Mouse (Mus musculus) limb, embryonic 10.5 days (tissue): Measurements from ENCODE around the gene Fra10ac1. TPM values are rescaled to one million over a fixed set of nuclear protein-coding genes. Genes with fewer than 3 reads are reported as not detected.

Experiments
- DNase-seq: peaks from one replicate; pipeline ENCODE4 v3.0.0-alpha.2; 2017; ENCODE audit warnings: low spot score
- H3K27ac ChIP-seq: fragments of 300-500 bp; sonication (generic); 2 replicates; pipeline ENCODE4 v1.5.1; 2016; ENCODE audit warnings: mild to moderate bottlenecking
- H3K27me3 ChIP-seq: fragments of 300-500 bp; sonication (generic); 2 replicates; pipeline ENCODE4 v1.6.1; 2016; ENCODE audit warnings: low read depth, mild to moderate bottlenecking; ENCODE audit not compliant: poor library complexity, severe bottlenecking
- H3K36me3 ChIP-seq: fragments of 300-500 bp; sonication (generic); 2 replicates; pipeline ENCODE4 v1.6.1; 2016; ENCODE audit warnings: mild to moderate bottlenecking, moderate library complexity
- H3K4me1 ChIP-seq: fragments of 300-500 bp; sonication (generic); 2 replicates; pipeline ENCODE4 v1.6.1; 2016
- H3K4me3 ChIP-seq: fragments of 300-500 bp; sonication (generic); 2 replicates; pipeline ENCODE4 v1.5.1; 2016; ENCODE audit warnings: mild to moderate bottlenecking, moderate library complexity
- H3K9me3 ChIP-seq: fragments of 300-500 bp; sonication (generic); replicated peaks from 2 replicates; pipeline ENCODE4 v1.6.1; 2016; ENCODE audit warnings: mild to moderate bottlenecking
- WGBS: fragments of 180-500 bp; shearing (Covaris S2); methylation state at CpG from one replicate; pipeline ENCODE4 v1.1.7; 2016; 5-methylcytosine and 5-hydroxymethylcytosine counted together
- polyA plus RNA-seq: library from polyadenylated mRNA; unstranded; fragments of >200 nt; fragmentation: Nextera tagmentation; extraction: Ambion mirVana; gene quantifications from 2 replicates; pipeline ENCODE4 v1.2.1, GENCODE M21; 2016

Gene Fra10ac1
- polyA plus RNA-seq, 1 experiment from 2014 or later: 47.6 TPM

DNA sequence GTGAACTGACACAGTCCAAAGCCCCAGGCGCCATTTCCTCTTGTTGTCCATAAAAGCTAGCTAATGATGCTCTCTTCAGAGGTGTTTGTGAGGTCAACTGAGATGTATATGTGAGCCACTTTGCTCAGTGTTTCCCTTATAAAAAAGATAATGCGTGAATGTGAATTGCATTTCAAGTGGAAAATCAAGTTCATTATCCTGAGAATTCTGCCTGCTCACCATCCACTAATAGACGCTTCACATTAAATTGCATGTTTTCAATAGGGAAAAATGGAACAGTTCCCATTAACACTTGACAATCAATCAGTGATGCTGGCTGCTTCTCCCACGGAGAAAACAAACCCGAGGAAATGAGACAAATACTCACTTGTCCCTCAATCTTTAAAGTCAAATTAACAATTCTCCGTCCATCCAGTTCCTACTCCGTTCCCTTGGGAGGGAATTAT, 22.2 kb upstream of the Fra10ac1 start:
- 84% methylated on average over 7 of the region's 7 CpGs for WGBS

DNA sequence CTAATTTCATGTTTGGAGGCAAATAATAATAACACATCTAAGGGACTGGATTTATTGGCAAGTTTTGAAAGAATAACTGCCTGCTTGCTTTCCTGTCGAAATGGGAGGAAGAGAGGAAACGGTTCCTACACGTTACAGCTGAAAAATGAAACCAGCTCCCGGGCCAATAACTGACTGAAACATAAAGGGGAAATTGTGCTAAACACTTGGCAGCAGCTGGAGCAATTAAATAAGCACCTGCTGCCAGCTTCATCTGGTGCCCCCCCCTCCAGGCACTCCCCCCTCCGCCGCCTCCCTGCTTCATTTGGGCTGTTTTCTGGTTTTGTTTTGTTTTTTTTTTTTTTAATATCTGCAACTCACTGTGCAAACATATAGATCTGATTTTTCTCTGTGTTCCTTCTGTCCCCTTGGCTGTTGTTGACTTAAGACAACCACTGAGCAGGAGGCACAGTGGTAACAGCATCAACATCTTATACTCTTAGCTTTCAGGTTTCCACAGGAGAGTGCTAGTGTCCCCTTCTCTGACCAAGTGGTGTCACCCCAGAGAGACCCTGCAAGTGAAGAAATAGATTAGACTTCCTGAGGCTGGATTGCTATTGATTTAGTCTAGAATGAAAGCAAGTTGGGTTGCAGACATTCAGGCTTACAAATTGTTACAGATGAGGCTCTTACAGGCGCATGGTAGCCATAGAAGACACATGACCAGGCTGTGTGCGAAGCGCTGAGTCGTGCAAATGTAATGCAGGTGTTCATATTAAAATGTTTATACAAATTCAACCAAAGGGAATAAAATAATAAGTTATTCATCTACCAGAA, 21.6 kb upstream of the Fra10ac1 start:
- DNase-seq: peak; percentile 41
- Histone ChIP-seq H3K27me3 (no peaks in the 10 kb centered on the region), H3K4me3 (no peak overlapping the region), H3K36me3 (no peaks in the 10 kb centered on the region), H3K4me1 (peaks cover 26% of the 10 kb centered on the region), H3K27ac (peak overlapping the region; percentile 50; the same call in 1 of the 2 replicates), H3K9me3 (no peaks in the 10 kb centered on the region)
- 68% methylated on average over 10 of the region's 10 CpGs for WGBS

More for the DNA sequence above, 22.2 kb upstream of the Fra10ac1 start:
- H3K36me3 ChIP-seq: no peaks in the 10 kb centered on the region
- no peak for DNase-seq
- no peaks in the 10 kb centered on the region for H3K27me3 ChIP-seq
- no peaks in the 10 kb centered on the region for H3K9me3 ChIP-seq
- H3K4me3 ChIP-seq: no peak overlapping the region
- peak overlapping the region; percentile 53; the same call in 1 of the 2 replicates for H3K27ac ChIP-seq
- peaks cover 30% of the 10 kb centered on the region for H3K4me1 ChIP-seq

DNA sequence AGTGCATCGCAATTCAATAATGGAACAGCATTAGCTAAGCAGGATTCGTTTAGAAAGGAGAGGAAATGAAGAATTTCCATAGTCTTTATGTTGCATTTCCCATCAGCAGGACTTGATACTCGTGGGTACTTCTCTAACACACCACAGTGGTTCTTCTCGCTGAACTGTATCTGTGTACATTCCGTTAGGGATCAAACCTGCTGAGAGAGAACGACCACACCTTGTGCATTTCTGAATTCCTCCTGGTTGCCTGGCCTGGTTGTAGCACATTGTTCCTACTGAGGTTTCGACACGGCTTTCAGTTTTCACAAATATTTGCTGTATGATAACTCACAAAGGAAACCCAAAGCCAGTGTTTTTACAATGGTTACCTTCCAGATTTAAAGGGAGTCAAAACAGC, 20.8 kb upstream of the Fra10ac1 start:
- WGBS: 85% methylated on average over 8 of the region's 8 CpGs
- Histone ChIP-seq H3K4me3 (no peak overlapping the region), H3K4me1 (peaks cover 26% of the 10 kb centered on the region), H3K27ac (peak overlapping the region; percentile 50; the same call in 1 of the 2 replicates), H3K27me3 (no peaks in the 10 kb centered on the region), H3K9me3 (no peaks in the 10 kb centered on the region), H3K36me3 (no peaks in the 10 kb centered on the region)
- DNase-seq: no peak

DNA sequence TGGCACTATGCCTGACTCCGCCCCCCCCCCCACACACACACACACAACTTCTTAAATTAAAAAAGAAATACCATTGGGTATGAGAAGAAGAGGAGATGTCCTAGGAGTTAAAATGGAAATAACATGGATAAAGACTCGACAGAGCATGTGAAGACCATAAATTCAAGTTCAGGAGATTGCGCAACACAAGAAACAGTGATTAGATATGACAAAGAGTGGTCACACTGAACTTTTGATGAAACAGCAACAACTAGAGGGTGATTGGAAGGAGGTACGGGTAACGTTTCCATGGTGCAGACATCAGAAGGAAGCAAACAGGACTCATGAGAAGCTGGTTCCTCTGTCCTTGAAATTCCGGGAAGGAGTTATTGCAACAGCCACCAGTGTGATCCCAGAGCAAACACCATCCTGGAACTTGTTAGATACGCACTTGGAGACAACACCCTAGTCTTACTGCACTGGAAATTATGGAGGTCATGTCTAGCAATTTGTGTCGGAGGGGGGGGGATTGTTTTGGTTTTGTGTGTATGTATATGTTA, 18.4 kb upstream of the Fra10ac1 start:
- Histone ChIP-seq H3K9me3 (no peaks in the 10 kb centered on the region), H3K27me3 (no peaks in the 10 kb centered on the region), H3K4me3 (no peak overlapping the region), H3K27ac (no peak overlapping the region), H3K4me1 (peaks cover 38% of the 10 kb centered on the region), H3K36me3 (no peaks in the 10 kb centered on the region)
- WGBS: 92% methylated on average over 8 of the region's 8 CpGs
- DNase-seq: no peak

DNA sequence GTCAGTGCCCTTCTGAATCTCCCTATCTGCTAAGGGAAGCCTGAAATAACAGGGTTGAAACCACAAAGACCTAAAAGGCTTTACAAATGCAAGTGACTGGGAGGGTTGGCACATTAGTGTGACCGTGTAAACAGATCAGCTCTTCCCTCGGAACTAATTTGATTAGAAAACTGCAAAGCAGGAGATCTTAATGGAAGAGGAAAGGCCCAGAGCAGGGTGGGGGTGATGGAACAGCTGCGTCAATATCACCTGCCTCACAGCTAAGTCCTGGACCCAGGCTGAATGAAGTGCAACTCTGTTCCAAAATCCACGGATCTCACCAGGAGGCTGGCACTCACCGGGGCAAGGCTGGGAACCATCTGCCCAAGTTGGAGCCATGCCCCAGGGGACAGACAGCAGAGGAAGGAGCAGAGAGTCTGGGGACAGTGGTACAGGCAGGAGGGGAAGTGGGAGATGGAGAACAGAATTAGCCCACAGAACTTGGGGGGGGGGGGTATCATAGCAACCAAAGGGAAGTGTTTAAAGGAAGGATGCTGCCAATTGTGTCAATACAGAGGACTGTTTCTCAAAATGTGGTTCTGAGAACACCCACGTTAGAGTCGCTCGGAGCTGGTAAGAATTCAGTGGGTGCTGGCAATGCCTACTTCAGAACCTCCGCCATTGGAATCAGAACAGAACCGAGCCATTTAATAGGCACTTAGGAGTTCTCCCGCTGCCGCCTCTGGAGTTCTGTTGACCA, 14.4 kb upstream of the Fra10ac1 start:
- WGBS: 72% methylated on average over 12 of the region's 12 CpGs
- H3K27ac ChIP-seq: peak overlapping the region; percentile 50; the same call in 1 of the 2 replicates
- DNase-seq: peak; percentile 21
- no peak overlapping the region for H3K4me3 ChIP-seq
- peaks cover 15% of the 10 kb centered on the region for H3K4me1 ChIP-seq
- no peaks in the 10 kb centered on the region for H3K36me3 ChIP-seq
- H3K9me3 ChIP-seq: no peaks in the 10 kb centered on the region
- H3K27me3 ChIP-seq: no peaks in the 10 kb centered on the region

DNA sequence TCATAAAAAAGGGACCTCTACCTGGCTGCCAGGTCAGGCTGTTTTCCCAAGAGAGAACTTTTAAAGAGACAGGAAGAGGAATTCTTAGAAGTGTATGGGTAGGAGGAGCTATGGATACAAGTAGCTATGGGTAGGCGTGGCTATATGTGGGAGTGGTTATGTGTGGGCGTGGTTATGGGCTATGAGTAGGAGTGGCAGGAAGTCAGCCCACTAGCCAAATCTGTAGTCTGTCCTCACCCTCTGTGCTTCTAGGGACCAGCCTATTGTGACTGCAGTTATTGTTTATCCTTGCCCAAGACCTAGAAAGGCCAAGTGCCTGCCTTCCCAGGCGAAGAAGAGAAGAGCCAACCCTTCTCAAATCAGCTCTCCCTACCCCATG, 13.9 kb upstream of the Fra10ac1 start:
- Histone ChIP-seq H3K27me3 (no peaks in the 10 kb centered on the region), H3K36me3 (no peaks in the 10 kb centered on the region), H3K9me3 (no peaks in the 10 kb centered on the region), H3K27ac (peak overlapping the region; percentile 50; the same call in 1 of the 2 replicates), H3K4me3 (no peak overlapping the region), H3K4me1 (peaks cover 15% of the 10 kb centered on the region)
- WGBS: 47% methylated on average over 3 of the region's 3 CpGs
- no peak for DNase-seq

DNA sequence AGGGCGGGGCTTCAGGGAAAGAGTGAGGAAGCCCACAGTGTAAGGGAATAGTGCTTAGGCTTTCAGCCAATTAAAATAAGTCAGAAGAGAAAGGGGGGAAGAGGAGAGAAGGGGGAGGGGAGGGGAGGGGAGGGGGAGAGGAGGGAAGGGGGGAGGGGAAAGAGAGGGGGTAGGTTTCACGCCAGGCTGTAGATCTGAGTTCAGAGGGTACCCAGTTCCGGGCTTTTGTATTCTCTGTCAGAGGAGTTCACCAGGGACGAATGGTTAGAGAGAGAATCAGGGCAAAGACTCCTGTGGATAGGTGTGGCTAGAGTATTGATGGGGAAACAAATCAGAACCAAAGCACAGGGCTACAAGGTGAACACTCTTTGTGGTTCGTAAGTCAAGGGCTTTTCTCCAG, 12.6 kb upstream of the Fra10ac1 start:
- H3K9me3 ChIP-seq: no peaks in the 10 kb centered on the region
- H3K4me3 ChIP-seq: no peak overlapping the region
- no peak for DNase-seq
- H3K36me3 ChIP-seq: no peaks in the 10 kb centered on the region
- H3K27me3 ChIP-seq: no peaks in the 10 kb centered on the region
- peaks cover 19% of the 10 kb centered on the region for H3K4me1 ChIP-seq
- WGBS: 81% methylated on average over 5 of the region's 5 CpGs
- peak overlapping the region; percentile 42; the same call in 1 of the 2 replicates for H3K27ac ChIP-seq

DNA sequence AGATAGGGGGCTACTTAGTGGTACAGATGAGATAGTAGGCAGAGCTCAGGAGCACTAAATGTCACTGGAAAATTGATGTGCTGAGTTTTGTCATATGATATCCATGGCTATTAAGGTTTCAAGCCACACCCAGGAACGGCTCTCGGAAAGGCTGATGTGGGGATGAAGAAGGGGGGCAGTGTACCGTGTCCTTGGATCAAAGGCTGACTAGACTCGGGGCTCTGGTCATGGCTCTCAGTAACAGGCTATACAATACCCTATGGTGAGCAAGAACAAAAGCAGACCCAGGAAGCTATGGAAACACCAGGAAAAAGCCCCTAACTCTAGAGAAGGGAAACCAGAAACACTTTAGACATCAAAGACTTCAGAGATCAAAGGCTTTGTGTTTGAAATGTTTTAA, 8.6 kb upstream of the Fra10ac1 start:
- H3K4me3 ChIP-seq: no peak overlapping the region
- WGBS: 4% methylated on average over 4 of the region's 4 CpGs
- no peaks in the 10 kb centered on the region for H3K9me3 ChIP-seq
- H3K27ac ChIP-seq: no peak overlapping the region
- H3K4me1 ChIP-seq: peaks cover 8% of the 10 kb centered on the region
- no peaks in the 10 kb centered on the region for H3K27me3 ChIP-seq
- DNase-seq: no peak
- no peaks in the 10 kb centered on the region for H3K36me3 ChIP-seq

DNA sequence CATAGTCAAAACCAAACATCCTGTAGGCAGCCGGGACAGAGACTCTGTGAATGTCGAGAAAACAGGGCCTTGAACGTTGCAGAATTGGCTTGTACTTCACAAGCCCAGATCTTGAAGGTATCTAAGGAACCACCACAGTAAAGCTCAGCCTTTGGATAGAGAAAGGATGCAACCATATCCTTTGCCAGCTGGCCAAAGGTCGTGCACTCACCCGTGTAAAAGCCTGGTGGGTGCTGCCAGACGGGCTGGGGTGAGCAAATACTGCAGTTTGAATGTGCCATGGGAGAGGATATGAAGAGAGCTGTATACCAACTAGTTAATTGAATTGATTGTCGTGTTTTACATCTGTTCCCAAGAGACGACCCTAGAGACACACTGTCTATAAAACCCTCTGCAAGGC, 8.1 kb upstream of the Fra10ac1 start:
- Histone ChIP-seq H3K27me3 (no peaks in the 10 kb centered on the region), H3K4me3 (no peak overlapping the region), H3K9me3 (no peaks in the 10 kb centered on the region), H3K27ac (no peak overlapping the region), H3K4me1 (peaks cover 4% of the 10 kb centered on the region), H3K36me3 (no peaks in the 10 kb centered on the region)
- 38% methylated on average over 8 of the region's 8 CpGs for WGBS
- DNase-seq: no peak

DNA sequence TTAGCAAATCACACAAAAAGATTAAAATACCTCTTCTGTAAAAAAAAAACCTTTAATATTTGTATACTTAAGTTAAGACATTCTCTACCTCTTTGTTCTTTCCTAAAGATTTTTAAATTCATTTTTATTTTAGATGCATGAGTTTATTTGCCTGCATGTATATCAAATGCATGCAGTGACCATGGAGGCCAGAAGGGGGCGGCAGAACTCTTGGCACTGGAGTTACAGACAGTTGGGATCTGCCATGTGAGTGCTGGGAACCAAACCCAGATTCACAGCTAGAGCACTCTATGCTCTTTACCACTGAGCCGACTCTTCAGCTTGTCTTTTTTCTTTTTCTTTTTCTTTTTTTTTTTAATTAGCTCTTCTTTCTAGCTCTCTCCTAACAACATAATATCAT, 4.7 kb upstream of the Fra10ac1 start:
- H3K27ac ChIP-seq: no peak overlapping the region
- H3K4me1 ChIP-seq: peaks cover 4% of the 10 kb centered on the region
- H3K36me3 ChIP-seq: no peaks in the 10 kb centered on the region
- DNase-seq: no peak
- WGBS: 55% methylated on average over 2 of the region's 2 CpGs
- H3K27me3 ChIP-seq: no peaks in the 10 kb centered on the region
- H3K4me3 ChIP-seq: no peak overlapping the region
- no peaks in the 10 kb centered on the region for H3K9me3 ChIP-seq

DNA sequence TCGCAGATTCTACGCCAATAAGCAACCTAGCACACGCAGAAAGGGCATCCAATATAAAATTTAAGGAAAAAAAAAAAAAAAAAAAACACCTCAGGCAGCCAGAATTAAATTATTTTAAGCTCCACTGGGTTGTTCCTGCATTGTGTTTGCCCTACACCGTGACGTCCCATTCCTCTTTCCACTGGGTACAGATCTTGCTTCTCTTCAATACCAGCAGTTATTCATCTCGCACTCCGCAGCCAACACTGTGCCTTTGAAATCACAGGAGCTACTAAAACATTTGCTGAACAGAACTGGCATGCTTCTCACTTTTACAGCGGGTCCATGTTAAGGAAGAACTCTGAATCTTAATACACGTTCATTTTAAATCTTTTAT, 717 bp upstream of the Fra10ac1 start:
- H3K27me3 ChIP-seq: no peaks in the 10 kb centered on the region
- H3K4me3 ChIP-seq: peak overlapping the region; percentile 77
- H3K36me3 ChIP-seq: peaks cover 3% of the 10 kb centered on the region
- 23% methylated on average over 9 of the region's 9 CpGs for WGBS
- peak overlapping the region; percentile 88 for H3K27ac ChIP-seq
- no peak for DNase-seq
- peaks cover 8% of the 10 kb centered on the region; the same call in 1 of the 2 replicates for H3K4me1 ChIP-seq
- H3K9me3 ChIP-seq: no peaks in the 10 kb centered on the region

DNA sequence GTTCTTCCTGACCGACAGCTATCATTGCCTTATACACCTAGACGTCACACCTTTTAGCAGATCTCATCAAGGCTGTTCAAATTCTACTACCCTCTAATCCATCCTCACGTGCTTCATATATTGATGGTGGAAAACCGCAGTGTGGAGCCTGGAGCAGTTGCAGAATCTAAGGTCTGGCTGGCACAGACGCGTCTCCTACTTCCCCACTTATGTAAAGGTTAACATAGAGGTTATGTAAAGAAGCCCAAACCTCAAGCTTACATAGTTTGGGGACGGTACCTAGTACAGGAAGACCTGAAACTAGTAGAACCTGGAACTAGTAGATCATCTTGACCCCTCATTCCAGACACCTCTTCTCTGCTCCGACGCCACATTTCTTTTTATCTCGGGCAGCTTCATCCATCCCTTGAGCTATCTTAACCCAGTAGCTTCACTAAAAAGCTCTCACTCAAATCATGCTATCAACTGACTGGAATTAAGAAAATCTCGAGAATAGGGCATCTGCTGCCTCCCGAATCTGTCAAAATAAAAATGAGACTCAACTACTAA, 526 bp downstream of the Fra10ac1 start:
- 15% methylated on average over 12 of the region's 12 CpGs for WGBS
- Histone ChIP-seq H3K4me3 (peak overlapping the region; percentile 77), H3K27ac (peak overlapping the region; percentile 88)

More for the DNA sequence above, 526 bp downstream of the Fra10ac1 start:
- no peak for DNase-seq
- Histone ChIP-seq H3K4me1 (peaks cover 8% of the 10 kb centered on the region; the same call in 1 of the 2 replicates), H3K9me3 (no peaks in the 10 kb centered on the region), H3K36me3 (peaks cover 13% of the 10 kb centered on the region), H3K27me3 (no peaks in the 10 kb centered on the region)
